Mouse (Mus musculus): ENCODE results near the gene Ermard.

Ermard gene

GRCm38 (mm10) chr17:15120569-15120968, 79.6 kb downstream of the Ermard start:
- DNase-seq (ENCODE audit: low read depth, low spot score), result no peak

DNA sequence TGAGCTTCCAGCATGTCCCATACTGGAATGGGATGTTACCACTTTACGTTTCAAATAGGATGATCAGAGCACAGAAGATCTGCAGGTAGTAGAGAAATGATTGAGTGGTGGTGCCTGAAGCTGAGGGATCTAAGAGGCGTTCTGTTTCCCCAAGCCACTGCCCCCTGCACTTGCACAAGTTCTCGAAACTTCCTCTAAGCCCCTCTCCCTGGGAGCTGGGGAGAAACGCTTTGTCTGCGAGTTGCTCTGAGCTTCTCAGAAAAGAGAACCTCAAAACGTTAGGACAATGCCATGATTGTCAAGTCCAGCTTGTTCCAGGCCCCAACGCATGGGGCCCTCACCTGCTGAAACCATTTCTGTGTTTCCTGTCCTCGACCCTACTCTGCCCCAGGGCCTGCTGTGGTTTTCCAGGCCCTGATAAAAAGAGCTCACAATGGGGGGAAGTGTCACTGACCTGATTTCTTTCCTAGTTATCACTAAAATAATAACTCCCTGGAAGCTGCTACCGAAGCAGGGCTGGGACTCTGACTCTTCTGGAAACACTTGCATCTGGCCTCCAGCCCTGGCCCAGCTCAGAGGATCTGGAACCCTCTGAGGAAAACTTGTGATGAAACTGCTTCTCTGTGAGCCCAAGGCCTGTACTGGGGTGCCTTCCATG, 88.8 kb downstream of the Ermard start:
- no peak for DNase-seq (ENCODE audit: low read depth, low spot score)

- no peak for DNase-seq (ENCODE audit: low read depth, low spot score)
These were observed 89.3 kb downstream of the Ermard start for GRCm38 (mm10) chr17:15130288-15130656.

DNA sequence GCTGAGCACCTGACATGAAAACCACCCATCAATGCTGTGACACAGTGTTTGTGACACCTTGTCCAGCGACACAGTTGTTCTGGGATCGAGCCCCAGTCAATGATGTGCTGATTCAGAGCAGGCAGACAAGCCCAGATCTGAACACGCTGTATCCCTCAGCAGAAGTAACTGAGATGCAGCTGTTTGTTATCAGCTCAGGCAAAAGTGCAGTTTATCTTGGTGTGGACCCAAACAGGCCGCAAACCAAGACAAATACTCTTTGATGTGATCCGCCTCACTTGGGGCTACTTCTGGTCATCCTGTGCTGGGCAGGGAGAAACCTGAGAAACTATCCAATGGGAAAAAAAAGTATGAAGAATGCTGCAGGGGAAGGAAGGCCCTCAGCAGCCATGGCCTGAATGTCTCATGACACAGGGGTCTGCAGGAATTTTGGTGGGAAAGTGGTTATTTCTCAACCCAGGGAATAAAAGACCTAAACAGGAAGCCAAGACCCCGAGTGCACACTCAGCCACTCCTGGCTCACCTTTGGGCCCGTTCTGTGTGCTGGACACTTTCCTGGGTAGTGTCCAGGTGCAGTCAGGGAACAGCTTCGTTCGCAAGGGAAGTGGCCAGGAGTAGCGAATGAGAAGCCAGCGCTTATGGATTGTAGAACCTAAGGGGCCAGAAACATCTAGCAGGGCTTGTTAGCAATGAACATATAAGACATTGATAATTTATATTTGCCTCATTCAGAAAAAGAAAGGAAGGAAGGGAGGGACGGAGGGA, 94.1 kb downstream of the Ermard start:
- no peak for DNase-seq (ENCODE audit: low read depth, low spot score)

DNA sequence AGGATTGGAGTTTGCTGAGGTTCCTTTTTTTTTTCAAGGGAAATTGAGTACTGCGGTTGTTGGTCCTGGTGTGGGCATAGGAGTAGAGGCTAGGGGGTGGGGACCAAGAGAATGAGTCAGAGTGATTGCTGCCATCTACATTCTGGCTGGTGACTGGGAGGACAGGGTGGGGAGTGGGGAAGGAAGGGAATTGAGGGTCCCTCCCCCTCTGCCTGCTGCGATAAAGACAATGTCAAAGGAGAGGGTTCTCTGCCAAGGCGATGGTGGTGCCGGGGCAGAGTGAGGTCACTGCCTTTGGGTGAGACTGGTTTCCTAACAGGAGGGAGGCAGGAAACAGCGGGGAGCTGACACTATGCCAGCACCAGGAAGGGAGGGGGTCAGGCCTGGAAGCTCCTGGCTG, 96.4 kb downstream of the Ermard start:
- no peak for DNase-seq (ENCODE audit: low read depth, low spot score)
